Mouse (Mus musculus) heart, postnatal 0 days (tissue): ENCODE data around the gene Grik4. TPM values are rescaled to one million over a fixed set of nuclear protein-coding genes. Genes with fewer than 3 reads are reported as not detected.
A peak's percentile ranks its signal among the peaks of the same experiment; 100 is the strongest.

Source experiments
- ATAC-seq: fragments of 200-750 bp; cut with Nextera tagmentation; 2 replicates; pipeline ENCODE4 v1.8.0; 2017; ENCODE audit warnings: low read depth, moderate number of reproducible peaks, moderate library complexity; ENCODE audit not compliant: insufficient read depth
- DNase-seq: peaks from one replicate; pipeline ENCODE4 v3.0.0-alpha.2; 2016; ENCODE audit warnings: low spot score
- H3K27ac ChIP-seq: fragments of 300-500 bp; sonication (generic); 2 replicates; pipeline ENCODE4 v1.5.1; 2014; ENCODE audit warnings: low read depth, mild to moderate bottlenecking
- H3K27me3 ChIP-seq: fragments of 300-500 bp; sonication (generic); 2 replicates; pipeline ENCODE4 v1.6.1; 2014; ENCODE audit warnings: low read length, mixed read lengths; ENCODE audit not compliant: control insufficient read depth, insufficient read depth
- H3K36me3 ChIP-seq: fragments of 300-500 bp; sonication (generic); replicated peaks from 2 replicates; pipeline ENCODE4 v1.6.1; 2014; ENCODE audit warnings: low read length, mixed read lengths; ENCODE audit not compliant: control insufficient read depth, insufficient read depth
- H3K4me1 ChIP-seq: fragments of 300-500 bp; sonication (generic); 2 replicates; pipeline ENCODE4 v1.6.1; 2014; ENCODE audit warnings: antibody characterized with exemption; ENCODE audit not compliant: control insufficient read depth, insufficient read depth
- H3K4me2 ChIP-seq: fragments of 300-500 bp; sonication (generic); 2 replicates; pipeline ENCODE4 v1.6.1; 2014; ENCODE audit warnings: low read depth, mild to moderate bottlenecking, low read length, moderate library complexity
- H3K4me3 ChIP-seq: fragments of 300-500 bp; sonication (generic); 2 replicates; pipeline ENCODE4 v1.5.1; 2014; ENCODE audit warnings: low read depth, low read length
- H3K9ac ChIP-seq: fragments of 300-500 bp; sonication (generic); replicated peaks from 2 replicates; pipeline ENCODE4 v1.6.1; 2014; ENCODE audit warnings: low read depth, low read length, mixed read lengths
- H3K9me3 ChIP-seq: fragments of 300-500 bp; sonication (generic); replicated peaks from 2 replicates; pipeline ENCODE4 v1.6.1; 2016; ENCODE audit warnings: low read length; ENCODE audit not compliant: control insufficient read depth
- CTCF ChIP-seq: IDR thresholded peaks from 2 replicates; pipeline ENCODE4 v1.5.1; 2016; ENCODE audit warnings: antibody characterized with exemption, control low read depth, low read depth
- EP300 ChIP-seq: IDR thresholded peaks from 2 replicates; pipeline ENCODE4 v1.6.1; 2016; ENCODE audit warnings: antibody characterized with exemption, low read depth
- WGBS: fragments of 180-500 bp; shearing (Covaris S2); extraction: QIAGEN DNeasy Blood & Tissue Kit; methylation state at CpG from one replicate; pipeline ENCODE4 v1.1.7; 2014; 5-methylcytosine and 5-hydroxymethylcytosine counted together
- polyA plus RNA-seq: library from polyadenylated mRNA; unstranded; fragments of >200 nt; fragmentation: Nextera tagmentation; extraction: Ambion mirVana; gene quantifications from 2 replicates; pipeline ENCODE4 v1.2.1, GENCODE M21; 2015
- total RNA-seq: library from RNA; depleted of rRNA; stranded (reverse); fragments of >200 nt; gene quantifications from 2 replicates; pipeline ENCODE4 v1.2.3, GENCODE M21; 2014; ENCODE audit warnings: low replicate concordance

Gene Grik4
- total and polyA plus RNA-seq, 2 experiments from 2014 or later, result 0.03 TPM; not detected in 1

GRCm38 (mm10) chr9:42878401-42878800, 65.9 kb downstream of the Grik4 start:
- no peak overlapping the region for H3K27ac ChIP-seq
- H3K9ac ChIP-seq, result no peak overlapping the region
- TF ChIP-seq EP300, result no peak
- TF ChIP-seq CTCF, result no peak
- no peak overlapping the region for H3K4me2 ChIP-seq
- H3K4me3 ChIP-seq, result no peak overlapping the region
- H3K4me1 ChIP-seq, result no peaks in the 10 kb centered on the region
- ATAC-seq (no peak), DNase-seq (no peak)
- no peaks in the 10 kb centered on the region for H3K36me3 ChIP-seq
- 24% methylated on average over 7 of the region's 7 CpGs for WGBS
- no peaks in the 10 kb centered on the region for H3K9me3 ChIP-seq
- H3K27me3 ChIP-seq, result peaks cover 36% of the 10 kb centered on the region

GRCm38 (mm10) chr9:42872885-42873284, 71.4 kb downstream of the Grik4 start:
- Histone ChIP-seq H3K36me3 (no peaks in the 10 kb centered on the region), H3K4me2 (no peak overlapping the region), H3K27me3 (0 out of 2 replicates have a peak, but pooled peaks cover 4% of the 10 kb centered on the region), H3K9me3 (no peaks in the 10 kb centered on the region), H3K4me1 (no peaks in the 10 kb centered on the region), H3K4me3 (no peak overlapping the region), H3K9ac (no peak overlapping the region), H3K27ac (no peak overlapping the region)
- no peak for TF ChIP-seq EP300
- no peak for TF ChIP-seq CTCF
- DNase-seq (no peak), ATAC-seq (no peak)
- WGBS, result 80% methylated on average over 6 of the region's 6 CpGs

DNA sequence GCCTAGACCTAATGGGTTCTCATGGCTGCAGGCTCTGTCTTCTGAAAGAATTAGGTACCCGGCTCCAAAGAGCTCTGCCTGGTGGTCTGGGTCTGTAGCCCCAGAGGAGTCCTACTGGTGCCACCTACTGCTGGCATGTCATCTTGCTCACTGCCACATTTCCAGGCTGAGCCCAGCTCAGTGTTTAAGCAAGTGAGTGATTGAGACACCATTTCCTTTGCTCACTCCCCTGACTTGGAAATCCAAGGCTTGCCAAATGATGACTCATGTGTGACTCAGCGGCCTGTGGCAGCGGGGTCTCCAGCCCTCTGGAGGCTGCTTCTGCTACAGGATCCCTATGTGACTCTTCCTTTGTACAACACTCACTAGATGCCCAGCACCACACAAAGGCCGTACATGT, 72.6 kb downstream of the Grik4 start:
- 62% methylated on average over 4 of the region's 4 CpGs for WGBS
- Histone ChIP-seq H3K4me3 (no peak overlapping the region), H3K9ac (no peak overlapping the region), H3K4me1 (no peaks in the 10 kb centered on the region), H3K36me3 (no peaks in the 10 kb centered on the region), H3K4me2 (no peak overlapping the region), H3K27me3 (0 out of 2 replicates have a peak, but pooled peaks cover 3% of the 10 kb centered on the region), H3K27ac (no peak overlapping the region), H3K9me3 (no peaks in the 10 kb centered on the region)
- peak; percentile 15 for DNase-seq
- ATAC-seq, result no peak
- TF ChIP-seq CTCF (no peak), EP300 (no peak)

GRCm38 (mm10) chr9:42870257-42870656, 74.0 kb downstream of the Grik4 start:
- H3K4me1 ChIP-seq, result no peaks in the 10 kb centered on the region
- no peak overlapping the region for H3K4me2 ChIP-seq
- no peak overlapping the region for H3K27ac ChIP-seq
- H3K9me3 ChIP-seq, result no peaks in the 10 kb centered on the region
- H3K4me3 ChIP-seq, result no peak overlapping the region
- TF ChIP-seq EP300, result no peak
- no peak for TF ChIP-seq CTCF
- DNase-seq, result no peak
- WGBS, result 45% methylated on average over 9 of the region's 9 CpGs
- H3K27me3 ChIP-seq, result no peaks in the 10 kb centered on the region
- H3K36me3 ChIP-seq, result no peaks in the 10 kb centered on the region
- no peak for ATAC-seq
- no peak overlapping the region for H3K9ac ChIP-seq

DNA sequence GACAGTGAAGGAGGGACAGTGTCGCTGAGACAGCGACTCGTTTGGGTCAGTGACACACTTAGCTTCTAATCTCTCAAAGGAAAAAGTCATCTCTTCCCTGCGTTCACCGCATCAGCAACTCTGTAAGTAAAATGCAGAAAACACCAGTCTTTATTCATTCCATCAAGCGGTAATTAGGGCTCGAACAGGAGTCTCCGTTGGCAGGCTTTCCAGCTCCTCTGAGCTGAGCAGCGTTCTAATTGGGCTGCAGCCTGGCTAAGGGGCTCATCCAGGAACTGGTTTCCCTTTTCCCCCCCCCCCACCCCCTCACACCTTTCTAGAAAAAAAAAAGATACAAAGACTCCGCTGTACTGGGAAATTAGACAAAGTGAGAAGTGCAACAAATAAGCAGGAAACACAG, 75.8 kb downstream of the Grik4 start:
- Histone ChIP-seq H3K4me2 (no peak overlapping the region), H3K36me3 (no peaks in the 10 kb centered on the region), H3K9me3 (no peaks in the 10 kb centered on the region), H3K4me1 (no peaks in the 10 kb centered on the region), H3K27ac (no peak overlapping the region), H3K4me3 (no peak overlapping the region), H3K27me3 (no peaks in the 10 kb centered on the region), H3K9ac (no peak overlapping the region)
- 71% methylated on average over 10 of the region's 10 CpGs for WGBS
- ATAC-seq (no peak), DNase-seq (no peak)
- no peak for TF ChIP-seq CTCF

- no peak for DNase-seq
- no peak overlapping the region for H3K4me2 ChIP-seq
- 86% methylated on average over 4 of the region's 4 CpGs for WGBS
- TF ChIP-seq CTCF, result no peak
- no peak for TF ChIP-seq EP300
- ATAC-seq, result no peak
- H3K4me1 ChIP-seq, result no peaks in the 10 kb centered on the region
- H3K4me3 ChIP-seq, result no peak overlapping the region
- no peaks in the 10 kb centered on the region for H3K36me3 ChIP-seq
- H3K27ac ChIP-seq, result no peak overlapping the region
- H3K27me3 ChIP-seq, result no peaks in the 10 kb centered on the region
- no peaks in the 10 kb centered on the region for H3K9me3 ChIP-seq
- H3K9ac ChIP-seq, result no peak overlapping the region
Measured at GRCm38 (mm10) chr9:42866650-42867049, 77.6 kb downstream of the Grik4 start.
